Mouse (Mus musculus) hindbrain, embryonic 10.5 days (tissue): ENCODE data around the gene Krba1. TPM values are rescaled to one million over a fixed set of nuclear protein-coding genes. Genes with fewer than 3 reads are reported as not detected.

Experiments
- DNase-seq: peaks from one replicate; pipeline ENCODE4 v3.0.0-alpha.2; 2017; ENCODE audit warnings: low spot score
- H3K27ac ChIP-seq: fragments of 300-500 bp; sonication (generic); 2 replicates; pipeline ENCODE4 v1.5.1; 2016; ENCODE audit warnings: mild to moderate bottlenecking, moderate library complexity
- H3K27me3 ChIP-seq: fragments of 300-500 bp; sonication (generic); 2 replicates; pipeline ENCODE4 v1.6.1; 2016; ENCODE audit warnings: mild to moderate bottlenecking; ENCODE audit not compliant: poor library complexity, insufficient read depth, severe bottlenecking
- H3K36me3 ChIP-seq: fragments of 300-500 bp; sonication (generic); 2 replicates; pipeline ENCODE4 v1.6.1; 2016; ENCODE audit warnings: mild to moderate bottlenecking, moderate library complexity
- H3K4me1 ChIP-seq: fragments of 300-500 bp; sonication (generic); replicated peaks from 2 replicates; pipeline ENCODE4 v1.6.1; 2016; ENCODE audit warnings: mild to moderate bottlenecking
- H3K4me3 ChIP-seq: fragments of 300-500 bp; sonication (generic); 2 replicates; pipeline ENCODE4 v1.5.1; 2016; ENCODE audit warnings: mild to moderate bottlenecking, moderate library complexity
- H3K9me3 ChIP-seq: fragments of 300-500 bp; sonication (generic); 2 replicates; pipeline ENCODE4 v1.6.1; 2016; ENCODE audit warnings: mild to moderate bottlenecking, moderate library complexity
- WGBS: fragments of 180-500 bp; shearing (Covaris S2); methylation state at CpG from one replicate; pipeline ENCODE4 v1.1.7; 2016; 5-methylcytosine and 5-hydroxymethylcytosine counted together
- polyA plus RNA-seq: library from polyadenylated mRNA; unstranded; fragments of >200 nt; fragmentation: Nextera tagmentation; extraction: Ambion mirVana; gene quantifications from 2 replicates; pipeline ENCODE4 v1.2.1, GENCODE M21; 2016

Krba1 gene
- polyA plus RNA-seq, 1 experiment from 2014 or later = 28.1 TPM

DNA sequence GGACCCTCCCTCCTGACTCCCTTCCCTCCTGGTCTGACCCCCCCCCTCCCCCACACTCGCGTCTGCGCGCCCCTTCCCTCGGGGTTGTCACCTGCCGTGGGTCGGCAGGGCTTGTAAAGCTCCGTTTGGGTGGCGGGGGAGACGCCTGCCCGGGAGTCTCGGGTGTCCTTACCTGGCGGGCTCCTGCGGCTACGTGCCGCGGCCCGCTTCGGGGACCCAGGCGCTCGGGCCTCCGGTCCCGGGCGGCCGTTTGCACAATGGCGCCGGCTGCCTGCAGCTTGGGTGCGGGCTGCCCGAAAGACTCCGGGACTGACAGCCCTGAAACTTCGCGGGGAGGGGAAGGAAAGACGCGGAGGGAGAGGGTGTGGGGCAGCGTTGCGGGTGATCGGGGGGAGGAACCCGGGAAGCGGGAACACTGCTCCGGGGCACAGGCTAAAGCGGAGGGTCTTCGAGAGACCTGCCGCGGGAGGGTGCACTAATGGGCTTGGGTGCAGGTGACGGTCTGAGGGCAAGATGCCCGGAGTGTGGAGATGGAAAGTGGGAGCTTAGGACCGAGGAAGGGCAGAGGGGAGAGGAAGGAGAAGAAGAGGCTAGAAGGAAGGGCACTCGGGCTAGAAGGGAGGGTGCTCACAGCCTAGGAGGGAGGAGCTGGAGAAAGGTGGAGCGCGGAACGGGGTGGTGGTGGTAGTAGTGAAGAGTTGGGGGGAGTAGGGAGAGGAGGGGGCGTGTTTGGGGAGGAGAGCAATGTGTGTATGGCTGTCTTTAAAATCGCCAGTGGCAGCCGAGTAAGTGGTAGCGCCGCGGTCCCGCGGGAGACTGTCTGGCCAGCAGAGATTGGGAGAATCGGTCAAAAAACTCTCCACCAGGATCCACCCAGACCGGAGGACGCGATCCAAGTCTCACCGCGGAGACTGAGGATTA, 50.1 kb downstream of the Krba1 start, which contains the start of gene Zfp467:
Gene Zfp467 (minus strand): TSS at position 645 of the 921 bp plus-strand sequence.
- DNase-seq = peak; percentile 53
- Histone ChIP-seq H3K4me3 (peak within 1 kb of the TSS; percentile 89), H3K27me3 (peaks cover 27% of the 10 kb centered on the region), H3K9me3 (peaks cover 10% of the 10 kb centered on the region; the same call in 1 of the 2 replicates), H3K4me1 (peaks cover 50% of the 10 kb centered on the region), H3K27ac (peak within 1 kb of the TSS; percentile 97), H3K36me3 (peaks cover 20% of the 10 kb centered on the region)
- under 1% methylated on average over 65 of the region's 65 CpGs for WGBS

DNA sequence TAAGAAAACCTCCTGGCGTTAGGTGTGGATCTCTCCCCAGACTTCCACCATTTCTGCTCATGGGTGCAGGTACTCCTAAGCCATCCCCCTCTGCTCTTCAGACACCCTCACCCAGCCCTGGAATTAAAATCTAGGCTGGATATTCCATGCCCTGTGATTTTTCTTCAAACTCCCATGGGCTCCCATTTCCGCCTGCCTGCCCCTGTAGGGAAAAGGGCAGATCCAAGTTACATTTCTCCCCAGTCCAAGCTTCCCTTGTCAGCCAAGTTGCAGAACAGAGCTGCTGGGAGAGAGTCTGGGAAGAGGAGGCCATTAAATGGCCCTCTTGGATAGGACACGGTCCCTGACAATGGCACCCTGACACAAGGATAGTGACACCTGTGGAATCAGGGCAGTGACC, 50.9 kb downstream of the Krba1 start:
- Histone ChIP-seq H3K36me3 (peaks cover 15% of the 10 kb centered on the region), H3K9me3 (peaks cover 10% of the 10 kb centered on the region; the same call in 1 of the 2 replicates), H3K4me1 (peaks cover 42% of the 10 kb centered on the region), H3K27me3 (peaks cover 19% of the 10 kb centered on the region), H3K4me3 (peak overlapping the region; percentile 89), H3K27ac (peak overlapping the region; percentile 97)
- no peak for DNase-seq
- WGBS = 33% methylated on average over 3 of the region's 3 CpGs

DNA sequence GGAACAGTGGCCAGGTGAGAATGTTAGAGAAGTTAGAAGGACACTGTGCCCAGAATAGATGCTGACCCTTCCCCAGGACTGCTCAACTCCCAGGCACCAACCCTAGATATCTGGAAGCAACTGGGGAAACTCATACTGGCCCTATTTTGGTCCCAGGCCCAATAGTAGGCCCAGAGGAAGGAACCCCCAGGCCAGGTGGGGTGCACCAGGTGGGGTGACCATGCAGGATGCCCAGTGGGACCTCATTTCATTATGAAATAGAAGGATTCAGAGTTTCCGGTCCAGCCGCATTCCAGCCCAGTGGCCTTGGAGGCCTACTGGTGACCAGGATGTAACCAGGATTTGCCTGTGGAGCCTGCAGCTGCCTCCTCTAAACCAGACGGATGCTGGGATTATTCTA, 51.5 kb downstream of the Krba1 start:
- H3K4me1 ChIP-seq = peaks cover 40% of the 10 kb centered on the region
- peaks cover 9% of the 10 kb centered on the region for H3K36me3 ChIP-seq

DNA sequence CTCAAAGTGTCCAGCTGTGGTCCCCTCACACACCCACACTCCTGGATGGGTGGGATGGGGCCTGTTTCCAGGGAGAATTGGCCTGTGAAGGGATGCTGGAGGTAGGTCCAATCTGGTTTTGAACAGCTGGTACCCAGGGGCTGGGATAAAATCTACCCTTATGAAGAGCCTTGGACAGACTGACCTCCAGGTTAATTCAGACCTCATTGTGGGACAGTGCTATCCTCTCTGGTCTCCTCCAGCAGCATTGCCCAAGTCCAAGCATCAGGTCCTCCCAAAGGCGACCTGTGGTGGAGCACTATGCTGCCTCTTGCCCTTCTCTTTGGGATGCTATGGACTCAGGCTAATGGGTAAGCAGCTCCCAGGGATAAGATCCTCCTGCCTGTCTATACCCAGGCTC, 52.5 kb downstream of the Krba1 start, which contains the start of gene Sspo:
Gene Sspo (plus strand): TSS at position 301 of the 400 bp plus-strand sequence.
- no peak for DNase-seq
- Histone ChIP-seq H3K27ac (no peak within 1 kb of the TSS), H3K4me1 (peaks cover 40% of the 10 kb centered on the region), H3K9me3 (no peaks in the 10 kb centered on the region), H3K4me3 (no peak within 1 kb of the TSS), H3K27me3 (peaks cover 12% of the 10 kb centered on the region), H3K36me3 (no peaks in the 10 kb centered on the region)
- WGBS = 83% methylated on average over 1 of the region's 1 CpGs

More for the DNA sequence above, 51.5 kb downstream of the Krba1 start:
- DNase-seq = no peak
- WGBS = 77% methylated on average over 3 of the region's 3 CpGs
- no peak overlapping the region for H3K27ac ChIP-seq
- peaks cover 13% of the 10 kb centered on the region for H3K27me3 ChIP-seq
- H3K4me3 ChIP-seq = no peak overlapping the region
- H3K9me3 ChIP-seq = peaks cover 4% of the 10 kb centered on the region; the same call in 1 of the 2 replicates

DNA sequence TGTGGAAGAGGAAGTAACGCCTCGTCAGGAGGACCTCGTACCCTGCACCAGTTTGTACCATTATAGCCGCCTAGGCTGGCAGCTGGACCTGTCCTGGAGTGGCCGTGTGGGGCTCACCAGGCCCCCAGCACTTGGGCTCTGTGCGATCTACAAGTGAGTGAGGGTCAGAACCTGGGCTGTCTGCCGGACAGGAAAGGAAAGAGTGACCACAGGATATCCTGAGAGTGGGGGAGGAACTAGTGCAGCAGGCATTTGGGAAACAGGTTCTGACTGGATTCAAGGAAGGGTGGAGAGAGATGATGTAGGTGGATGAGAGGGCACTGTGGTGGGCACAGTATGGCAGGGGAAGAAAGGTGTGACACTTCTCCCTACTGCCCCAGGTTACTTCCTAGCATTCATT, 53.1 kb downstream of the Krba1 start:
- Histone ChIP-seq H3K27ac (no peak overlapping the region), H3K36me3 (no peaks in the 10 kb centered on the region), H3K4me3 (no peak overlapping the region), H3K4me1 (peaks cover 34% of the 10 kb centered on the region), H3K9me3 (no peaks in the 10 kb centered on the region), H3K27me3 (peaks cover 12% of the 10 kb centered on the region)
- WGBS = 82% methylated on average over 7 of the region's 7 CpGs
- no peak for DNase-seq

DNA sequence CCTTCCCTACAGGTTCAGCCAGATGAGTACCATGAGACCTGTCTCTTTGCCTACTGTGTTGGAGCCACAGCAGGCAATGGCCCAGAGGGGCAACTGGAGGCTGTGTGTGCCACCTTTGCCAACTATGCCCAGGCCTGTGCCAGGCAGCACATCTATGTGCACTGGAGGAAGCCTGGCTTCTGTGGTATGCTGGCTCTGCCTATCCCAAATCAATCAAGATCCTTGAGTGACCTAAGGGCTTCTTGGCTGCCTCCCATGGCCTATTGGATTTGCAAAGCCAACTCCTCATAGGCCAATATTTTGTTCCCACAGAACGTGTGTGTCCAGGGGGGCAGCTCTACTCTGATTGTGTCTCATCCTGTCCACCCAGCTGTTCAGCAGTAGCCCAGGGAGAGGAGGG, 56.8 kb downstream of the Krba1 start:
- no peaks in the 10 kb centered on the region for H3K9me3 ChIP-seq
- 0 out of 2 replicates have a peak, but pooled peaks cover 9% of the 10 kb centered on the region for H3K4me1 ChIP-seq
- no peak overlapping the region for H3K4me3 ChIP-seq
- no peaks in the 10 kb centered on the region for H3K36me3 ChIP-seq
- peaks cover under 1% of the 10 kb centered on the region for H3K27me3 ChIP-seq
- H3K27ac ChIP-seq = no peak overlapping the region
- WGBS = 77% methylated on average over 1 of the region's 1 CpGs
- DNase-seq = no peak

DNA sequence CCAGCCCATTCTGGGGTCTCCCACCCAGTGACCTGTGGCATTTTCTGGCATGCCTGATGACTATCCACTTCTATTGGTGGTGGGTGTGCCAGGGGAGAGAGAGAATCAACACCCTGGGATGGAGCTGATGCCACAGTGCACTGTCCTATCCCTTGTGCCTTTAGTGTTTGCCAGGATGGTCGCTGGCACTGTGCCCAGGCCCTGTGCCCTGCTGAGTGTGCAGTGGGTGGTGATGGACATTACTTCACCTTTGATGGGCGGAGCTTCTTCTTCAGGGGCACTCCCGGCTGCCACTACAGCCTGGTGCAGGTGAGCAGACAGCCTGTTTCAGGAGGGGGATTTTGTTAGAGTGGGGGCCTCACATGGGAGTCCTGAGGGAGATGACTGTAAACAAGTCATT, 57.4 kb downstream of the Krba1 start:
- WGBS = 79% methylated on average over 3 of the region's 3 CpGs
- no peaks in the 10 kb centered on the region for H3K36me3 ChIP-seq
- no peak for DNase-seq

DNA sequence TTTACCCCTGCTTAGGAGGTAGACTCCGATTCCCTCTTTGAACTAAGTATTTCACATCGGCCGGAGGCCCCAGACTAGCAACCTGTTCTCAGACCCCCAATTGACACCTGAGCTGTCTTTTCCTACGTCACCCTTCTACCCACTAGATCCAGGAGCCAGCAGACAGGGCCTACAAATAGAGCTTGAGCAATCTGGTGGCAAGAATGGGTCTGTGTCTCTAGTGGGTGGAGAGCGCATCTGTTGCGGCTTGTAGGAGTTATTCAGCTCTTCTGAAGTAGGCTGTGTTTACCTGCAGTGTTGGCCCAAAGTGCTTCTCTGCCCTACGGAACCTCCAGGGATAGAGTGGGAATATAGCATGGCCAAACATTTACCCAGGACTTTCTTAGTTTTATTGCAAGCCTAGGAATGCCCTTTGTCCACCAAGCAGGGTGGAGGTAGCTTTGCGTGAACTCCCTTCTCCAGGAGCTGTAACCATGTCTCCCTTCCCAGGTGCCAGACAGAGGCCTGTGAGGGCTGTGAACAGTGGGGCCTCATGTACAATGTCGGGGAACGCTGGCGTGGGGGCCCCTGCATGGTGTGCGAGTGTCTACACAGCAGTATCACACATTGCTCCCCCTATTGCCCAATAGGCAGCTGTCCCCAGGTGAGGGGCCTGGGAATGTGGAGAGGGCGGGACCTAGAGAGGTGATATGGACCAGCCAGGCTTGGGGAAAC, 69.7 kb downstream of the Krba1 start:
- H3K9me3 ChIP-seq = no peaks in the 10 kb centered on the region
- 92% methylated on average over 13 of the region's 13 CpGs for WGBS
- no peak overlapping the region for H3K27ac ChIP-seq
- H3K4me3 ChIP-seq = no peak overlapping the region
- H3K36me3 ChIP-seq = no peaks in the 10 kb centered on the region
- no peaks in the 10 kb centered on the region for H3K27me3 ChIP-seq
- H3K4me1 ChIP-seq = peaks cover 30% of the 10 kb centered on the region
- DNase-seq = no peak

More for the DNA sequence above, 57.4 kb downstream of the Krba1 start:
- Histone ChIP-seq H3K27me3 (no peaks in the 10 kb centered on the region; the same call in 1 of the 2 replicates), H3K9me3 (no peaks in the 10 kb centered on the region), H3K4me3 (no peak overlapping the region), H3K4me1 (0 out of 2 replicates have a peak, but pooled peaks cover 8% of the 10 kb centered on the region), H3K27ac (no peak overlapping the region)

DNA sequence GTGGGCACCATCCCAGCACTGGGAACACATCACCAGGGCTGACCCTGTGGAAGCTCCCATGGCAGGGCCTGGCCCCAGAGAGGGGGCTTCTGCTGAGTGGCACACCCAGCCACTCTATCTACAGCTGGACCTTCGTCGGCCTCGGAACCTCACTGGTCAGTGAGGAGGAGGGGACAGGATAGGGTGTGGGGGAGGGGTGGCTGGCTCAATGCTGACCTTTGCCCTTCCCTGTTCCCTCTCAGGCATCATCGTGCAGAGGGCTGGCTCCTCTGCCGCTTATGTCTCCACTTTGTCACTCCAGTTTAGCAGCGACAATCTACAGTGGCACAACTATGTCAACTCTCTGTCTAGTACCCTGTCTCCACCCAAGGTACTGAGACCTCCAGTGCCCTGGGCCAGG, 71.3 kb downstream of the Krba1 start:
- Histone ChIP-seq H3K4me3 (no peak overlapping the region), H3K36me3 (no peaks in the 10 kb centered on the region), H3K27me3 (no peaks in the 10 kb centered on the region), H3K27ac (peak overlapping the region; percentile 66; the same call in 1 of the 2 replicates), H3K4me1 (peaks cover 30% of the 10 kb centered on the region), H3K9me3 (no peaks in the 10 kb centered on the region)
- DNase-seq = peak; percentile 16
- 22% methylated on average over 6 of the region's 6 CpGs for WGBS

DNA sequence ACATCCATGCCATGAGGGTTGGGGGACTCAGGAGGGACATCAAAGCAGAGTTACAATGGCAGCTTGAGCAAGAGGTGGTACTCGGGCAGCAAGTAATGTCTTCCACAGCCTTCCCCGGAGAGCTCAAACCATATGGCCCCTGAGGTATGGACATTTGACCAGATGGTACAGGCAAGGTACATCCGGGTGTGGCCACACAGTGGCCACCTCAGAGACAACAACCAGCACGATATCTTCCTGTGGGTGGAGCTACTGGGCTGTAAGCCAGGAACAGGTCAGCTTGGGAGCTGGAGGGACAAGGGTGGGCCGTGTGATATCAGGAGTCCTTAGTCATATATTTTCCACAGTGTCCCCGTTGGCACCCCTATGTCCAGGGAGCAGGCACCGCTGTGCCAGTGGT, 72.1 kb downstream of the Krba1 start:
- Histone ChIP-seq H3K9me3 (no peaks in the 10 kb centered on the region), H3K27me3 (no peaks in the 10 kb centered on the region), H3K4me3 (no peak overlapping the region), H3K36me3 (no peaks in the 10 kb centered on the region), H3K27ac (no peak overlapping the region; the same call in none of the 2 replicates), H3K4me1 (peaks cover 30% of the 10 kb centered on the region)
- DNase-seq = no peak
- WGBS = 82% methylated on average over 7 of the region's 7 CpGs
